22 mouse cellular contexts compared by ENCODE assay signal in the genomic region with DNA sequence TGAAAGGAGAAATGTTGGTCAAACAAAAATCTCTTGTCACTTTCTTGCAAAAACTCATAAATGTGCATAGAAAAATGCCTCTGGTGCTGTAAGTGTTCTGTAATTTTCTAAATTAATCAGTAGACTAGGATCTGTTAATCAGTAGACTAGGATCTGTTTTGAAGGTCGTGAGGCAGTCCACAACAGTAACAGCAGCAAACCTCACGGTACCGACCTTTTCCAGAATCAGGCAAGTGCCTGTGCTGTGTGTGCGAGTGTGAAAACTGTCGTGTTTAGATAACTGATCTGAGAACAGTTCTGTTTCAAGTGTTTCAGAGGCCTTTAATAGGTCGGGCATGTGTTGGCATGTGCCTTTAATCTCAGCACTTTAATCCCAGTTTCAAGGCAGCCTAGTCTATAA. TPM values are rescaled to one million over a fixed set of nuclear protein-coding genes. Genes with fewer than 3 reads are reported as not detected.
DNase-seq lines count a peak whose midpoint lies in the region; ATAC-seq and TF ChIP-seq lines count a peak whose summit lies in the region.
"Had no signal": no experiment of that assay in that cellular context is flagged by ENCODE, and none has a peak within 500 bp of the region (broad histone marks: within the 10 kb centered on the region; RNA-seq: fewer than 3 reads in every experiment).

No protein-coding gene starts in this region.

- H3K9ac ChIP-seq in liver, adult 2 months (ENCODE audit: low read depth, low read length): peak overlapping the region; percentile 12
- H3K9ac ChIP-seq in kidney, postnatal 0 days (ENCODE audit: low read depth, low read length): no peak overlapping the region
- H3K9ac ChIP-seq: hindbrain, embryonic 13.5 days had no signal

- H3K36me3 ChIP-seq in liver, adult 2 months (ENCODE audit: control insufficient read depth, insufficient read depth, low read length): peaks cover 43% of the 10 kb centered on the region
- peaks cover 29% of the 10 kb centered on the region for H3K36me3 ChIP-seq in kidney, postnatal 0 days (ENCODE audit: insufficient read depth, low read length)

- H3K27me3 ChIP-seq in liver, adult 2 months (ENCODE audit: control insufficient read depth, insufficient read depth, low read length): no peaks in the 10 kb centered on the region
- no peaks in the 10 kb centered on the region for H3K27me3 ChIP-seq in kidney, postnatal 0 days (ENCODE audit: insufficient read depth, low read length)
- H3K27me3 ChIP-seq: CH12.LX; hindbrain, embryonic 13.5 days; Patski had no signal

- H3K4me3 ChIP-seq in liver, adult 2 months (ENCODE audit: insufficient read depth, low read depth, low read length): no peak overlapping the region
- no peak overlapping the region; the same call in 1 of the 2 replicates for H3K4me3 ChIP-seq in kidney, postnatal 0 days (replicated peaks; ENCODE audit: low read depth, low read length)
- H3K4me3 ChIP-seq: embryonic facial prominence, embryonic 10.5 days; gastrocnemius, adult 2 months; heart, embryonic 10.5 days; hindbrain, embryonic 13.5 days had no signal

- DNase-seq in liver, adult 2 months (ENCODE audit: extremely low read depth, low read depth, low spot score): peak; percentile 72
- no peak for DNase-seq in liver
- peak; percentile 53 to 55 for DNase-seq in kidney, adult 8-10 months
- no peak for DNase-seq in kidney, postnatal 0 days (ENCODE audit: low spot score)
- peak; percentile 69 to 71 for DNase-seq in kidney, postnatal 36 days
- DNase-seq in urinary bladder, postnatal 36 days (ENCODE audit: low spot score in 2 of 2): no peak
- DNase-seq: adrenal gland, postnatal 25 days; cerebellum, adult 18-20 months; cerebellum, adult 9-11 months; cerebellum, postnatal 36 days; gastrocnemius, adult 2 months; gastrocnemius, postnatal 25 days; heart, adult 18-20 months; heart, postnatal 10 days had no signal

- no peak for TF ChIP-seq CTCF in liver, adult 2 months (IDR thresholded peaks at IDR 0.05; ENCODE audit: low read depth, low read length)
- TF ChIP-seq CTCF in kidney, postnatal 0 days (IDR thresholded peaks at IDR 0.05; ENCODE audit: low read depth): no peak

- peak overlapping the region; percentile 38; the same call in 1 of the 2 replicates for H3K27ac ChIP-seq in liver, adult 2 months (replicated peaks; ENCODE audit: insufficient read depth, low read depth, low read length)
- peak overlapping the region; percentile 36; the same call in 1 of the 2 replicates for H3K27ac ChIP-seq in kidney, postnatal 0 days
- H3K27ac ChIP-seq: embryonic facial prominence, embryonic 10.5 days; gastrocnemius, adult 2 months; heart, embryonic 10.5 days; hindbrain, embryonic 13.5 days had no signal

- no peaks in the 10 kb centered on the region for H3K9me3 ChIP-seq in kidney, postnatal 0 days (replicated peaks; ENCODE audit: low read length)
- H3K9me3 ChIP-seq: embryonic facial prominence, embryonic 10.5 days; heart, embryonic 10.5 days; hindbrain, embryonic 13.5 days had no signal

- 32% methylated on average over 6 of the region's 6 CpGs for WGBS in liver, adult 2 months
- WGBS in kidney, postnatal 0 days: 68% methylated on average over 6 of the region's 6 CpGs

- peaks cover 9% of the 10 kb centered on the region; the same call in 1 of the 2 replicates for H3K4me1 ChIP-seq in liver, adult 2 months (ENCODE audit: control insufficient read depth, insufficient read depth, low read length)
- no peaks in the 10 kb centered on the region; the same call in 1 of the 2 replicates for H3K4me1 ChIP-seq in kidney, postnatal 0 days (replicated peaks; ENCODE audit: insufficient read depth, low read length)

- peaks cover 9% of the 10 kb centered on the region; the same call in 1 of the 2 replicates for H3K79me2 ChIP-seq in liver, adult 2 months (ENCODE audit: control insufficient read depth, insufficient read depth, low read length)

- no peak for TF ChIP-seq POLR2A in liver, adult 2 months (IDR thresholded peaks at IDR 0.05; ENCODE audit: extremely low read depth, insufficient read depth, low read length)

- peak overlapping the region; percentile 11; the same call in 1 of the 2 replicates for H3K4me2 ChIP-seq in kidney, postnatal 0 days (ENCODE audit: low read length)
- H3K4me2 ChIP-seq: hindbrain, embryonic 13.5 days had no signal

- no peak for ATAC-seq in kidney, postnatal 0 days (replicated peaks; ENCODE audit: low FRiP score, low read depth)
- no peak for ATAC-seq in megakaryocyte progenitor cell, adult 5-6 weeks (replicated peaks; ENCODE audit: poor library complexity)
- ATAC-seq: activated CD4-positive, CD25-positive, alpha-beta regulatory T cell, adult 4 months; forebrain, embryonic 14.5 days; Patski had no signal

RNA-seq across cellular contexts. Expression of gene Esd, which starts 3.4 kb away (rescaled TPM):
- 327 and 396 TPM in 2 replicates for total RNA-seq in liver, adult 2 months (2014; rRNA removed)
- polyA plus RNA-seq in liver, adult 2 months (2012; rRNA removed): 119 and 143 TPM in 2 replicates
- polyA plus RNA-seq in kidney, postnatal 0 days (2015; fragmentation: Nextera tagmentation; extraction: Ambion mirVana): 591 and 629 TPM in 2 replicates
- 221 and 234 TPM in 2 replicates for total RNA-seq in megakaryocyte progenitor cell, adult 5-6 weeks (2015)
- total RNA-seq in megakaryocyte progenitor cell, adult 5-6 weeks (2017): 209 and 248 TPM in 2 replicates

Comparison
In these comparisons a context has a peak if more than half of its experiments do, and no peak if none do; other contexts are left out.
1. DNase-seq: peak in liver, adult 2 months (single experiment), kidney, adult 8-10 months (2 of 2) and kidney, postnatal 36 days (2 of 2); none in liver (single experiment), kidney, postnatal 0 days (single experiment) and urinary bladder, postnatal 36 days (0 of 2).